Mouse (Mus musculus): ENCODE results near the gene Abtb2. TPM values are rescaled to one million over a fixed set of nuclear protein-coding genes. Genes with fewer than 3 reads are reported as not detected.

Gene Abtb2
- total and polyA plus RNA-seq, 3 experiments = 0.12 to 0.13 TPM; not detected in 1

DNA sequence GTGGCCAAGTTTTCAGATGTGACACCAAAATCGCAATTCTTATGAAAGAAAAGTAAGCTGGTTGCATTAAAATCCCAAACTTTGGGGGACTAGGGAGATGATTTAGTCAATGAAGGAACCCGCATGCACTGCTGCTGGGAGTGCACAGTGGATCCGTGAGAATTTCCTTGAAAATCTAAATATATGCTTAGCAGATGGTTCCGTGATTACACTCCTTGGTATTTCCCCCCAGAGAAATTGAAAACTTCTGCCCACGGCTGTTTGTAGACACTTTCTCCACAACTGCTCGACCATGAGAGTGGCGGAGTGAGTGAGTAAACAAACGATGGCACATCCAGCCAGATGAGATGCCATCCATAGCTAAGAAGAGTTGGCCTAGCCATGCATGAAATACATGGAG, 102.8 kb downstream of the Abtb2 start:
- peaks cover 0 to 13% of the 10 kb centered on the region in 2 experiments; a peak in 2 of 4 replicates for H3K36me3 ChIP-seq (ENCODE audit: control insufficient read depth in 1 of 2, insufficient read depth in 2 of 2, low read length in 2 of 2)
- no peak for DNase-seq (ENCODE audit: low read depth, low spot score)
- H3K4me1 ChIP-seq (ENCODE audit: control insufficient read depth in 1 of 2, insufficient read depth in 2 of 2, low read length in 2 of 2) = peaks cover 7 to 21% of the 10 kb centered on the region in 2 experiments
- no peaks in the 10 kb centered on the region for H3K9me3 ChIP-seq (replicated peaks; ENCODE audit: insufficient read depth, low read length)
- no peak overlapping the region for H3K27ac ChIP-seq (ENCODE audit: control insufficient read depth, low read depth, low read length)
- no peak for TF ChIP-seq RAD21 (IDR thresholded peaks at IDR 0.05; ENCODE audit: low read depth, low read length)
- no peak for TF ChIP-seq CHD2 (IDR thresholded peaks at IDR 0.05; ENCODE audit: low read length)
- no peak for TF ChIP-seq NRF1 (IDR thresholded peaks at IDR 0.05; ENCODE audit: insufficient read depth, low read depth, low read length, poor library complexity, severe bottlenecking)
- H3K27me3 ChIP-seq (ENCODE audit: control insufficient read depth in 1 of 2, insufficient read depth in 2 of 2, low read length in 2 of 2) = no peaks in the 10 kb centered on the region
- H3K9ac ChIP-seq (ENCODE audit: control insufficient read depth, low read depth, low read length, poor library complexity, severe bottlenecking) = no peak overlapping the region
- no peaks in the 10 kb centered on the region for H3K79me2 ChIP-seq (ENCODE audit: control insufficient read depth, insufficient read depth, low read length, poor library complexity)
- H3K4me3 ChIP-seq (ENCODE audit: control insufficient read depth in 1 of 2, insufficient read depth in 1 of 2, low read depth in 2 of 2, low read length in 2 of 2) = no peak overlapping the region

DNA sequence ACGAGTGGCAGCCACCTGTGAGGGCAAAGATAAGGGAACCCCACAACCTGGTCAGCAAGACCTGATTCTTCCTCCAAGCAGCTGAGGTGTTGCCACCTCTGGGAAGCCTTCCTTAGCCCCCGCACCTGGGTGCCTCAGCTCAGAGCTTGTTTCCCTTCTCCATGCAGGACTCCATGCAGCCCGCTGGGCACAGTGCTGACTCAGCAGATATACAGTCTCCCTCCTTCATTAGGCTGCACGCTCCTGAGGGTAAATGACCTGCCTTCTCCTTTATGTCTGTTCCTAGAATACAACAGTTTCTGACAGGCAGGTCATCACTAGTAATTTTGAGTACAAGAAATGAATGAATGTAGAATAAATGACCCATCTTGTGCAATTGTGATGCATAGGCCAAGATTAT, 103.5 kb downstream of the Abtb2 start:
- Histone ChIP-seq H3K9me3 (replicated peaks; ENCODE audit: insufficient read depth, low read length) (no peaks in the 10 kb centered on the region), H3K27ac (ENCODE audit: control insufficient read depth, low read depth, low read length) (no peak overlapping the region), H3K27me3 (ENCODE audit: control insufficient read depth in 1 of 2, insufficient read depth in 2 of 2, low read length in 2 of 2) (no peaks in the 10 kb centered on the region), H3K4me1 (ENCODE audit: control insufficient read depth in 1 of 2, insufficient read depth in 2 of 2, low read length in 2 of 2) (peaks cover 12 to 27% of the 10 kb centered on the region in 2 experiments), H3K36me3 (ENCODE audit: control insufficient read depth in 1 of 2, insufficient read depth in 2 of 2, low read length in 2 of 2) (peaks cover 0 to 19% of the 10 kb centered on the region in 2 experiments; a peak in 2 of 4 replicates), H3K9ac (ENCODE audit: control insufficient read depth, low read depth, low read length, poor library complexity, severe bottlenecking) (no peak overlapping the region), H3K4me3 (ENCODE audit: control insufficient read depth in 1 of 2, insufficient read depth in 1 of 2, low read depth in 2 of 2, low read length in 2 of 2) (no peak overlapping the region), H3K79me2 (ENCODE audit: control insufficient read depth, insufficient read depth, low read length, poor library complexity) (no peaks in the 10 kb centered on the region)
- TF ChIP-seq MAFK (IDR thresholded peaks at IDR 0.05; ENCODE audit: borderline replicate concordance, low read depth, low read length) = peak; percentile 93
- no peak for TF ChIP-seq ELF1 (IDR thresholded peaks at IDR 0.05; ENCODE audit: low read depth, low read length)
- TF ChIP-seq ZMIZ1 (IDR thresholded peaks at IDR 0.05; ENCODE audit: low read depth, low read length) = no peak
- TF ChIP-seq ZNF384 (IDR thresholded peaks at IDR 0.05; ENCODE audit: low read depth, low read length) = no peak
- DNase-seq (ENCODE audit: low read depth, low spot score) = no peak

DNA sequence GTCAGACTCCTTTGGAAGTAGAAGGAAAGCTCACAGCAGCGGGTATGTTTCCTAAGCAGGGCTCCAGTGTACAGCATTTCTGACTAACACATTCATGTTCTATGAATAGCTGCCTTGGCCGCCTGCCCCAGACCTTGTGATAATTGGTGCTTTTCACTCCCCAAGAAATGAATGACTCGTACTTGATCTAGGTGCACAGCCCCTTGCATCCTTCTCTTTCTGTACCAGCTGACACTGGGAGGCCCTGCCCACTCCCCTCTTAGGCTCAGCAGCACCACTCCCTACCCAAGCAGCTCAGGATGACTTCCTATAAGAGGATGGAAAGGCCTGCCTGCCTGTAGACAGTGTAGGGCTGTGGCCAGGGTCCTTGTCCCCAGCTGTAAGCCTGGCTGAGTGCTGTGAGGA, 104.2 kb downstream of the Abtb2 start:
- no peak for TF ChIP-seq MEF2A (IDR thresholded peaks at IDR 0.05; ENCODE audit: extremely low read depth, insufficient replicate concordance, low read depth, low read length, poor library complexity, severe bottlenecking)
- TF ChIP-seq POLR2AphosphoS2 (IDR thresholded peaks at IDR 0.05; ENCODE audit: low read length) = no peak
- H3K36me3 ChIP-seq (ENCODE audit: control insufficient read depth in 1 of 2, insufficient read depth in 2 of 2, low read length in 2 of 2) = peaks cover 0 to 23% of the 10 kb centered on the region in 2 experiments; a peak in 2 of 4 replicates

More for the DNA sequence above, 104.2 kb downstream of the Abtb2 start:
- DNase-seq (ENCODE audit: low read depth, low spot score) = peak; percentile 38
- Histone ChIP-seq H3K9me3 (replicated peaks; ENCODE audit: insufficient read depth, low read length) (no peaks in the 10 kb centered on the region), H3K27me3 (ENCODE audit: control insufficient read depth in 1 of 2, insufficient read depth in 2 of 2, low read length in 2 of 2) (no peaks in the 10 kb centered on the region), H3K27ac (ENCODE audit: control insufficient read depth, low read depth, low read length) (no peak overlapping the region), H3K79me2 (ENCODE audit: control insufficient read depth, insufficient read depth, low read length, poor library complexity) (no peaks in the 10 kb centered on the region), H3K4me1 (ENCODE audit: control insufficient read depth in 1 of 2, insufficient read depth in 2 of 2, low read length in 2 of 2) (peaks cover 17 to 31% of the 10 kb centered on the region in 2 experiments), H3K4me3 (ENCODE audit: control insufficient read depth in 1 of 2, insufficient read depth in 1 of 2, low read depth in 2 of 2, low read length in 2 of 2) (no peak overlapping the region), H3K9ac (ENCODE audit: control insufficient read depth, low read depth, low read length, poor library complexity, severe bottlenecking) (no peak overlapping the region)

Data from MEL (cell line).